Mouse (Mus musculus): ENCODE data around the gene Arid3b.

The Arid3b gene

DNA sequence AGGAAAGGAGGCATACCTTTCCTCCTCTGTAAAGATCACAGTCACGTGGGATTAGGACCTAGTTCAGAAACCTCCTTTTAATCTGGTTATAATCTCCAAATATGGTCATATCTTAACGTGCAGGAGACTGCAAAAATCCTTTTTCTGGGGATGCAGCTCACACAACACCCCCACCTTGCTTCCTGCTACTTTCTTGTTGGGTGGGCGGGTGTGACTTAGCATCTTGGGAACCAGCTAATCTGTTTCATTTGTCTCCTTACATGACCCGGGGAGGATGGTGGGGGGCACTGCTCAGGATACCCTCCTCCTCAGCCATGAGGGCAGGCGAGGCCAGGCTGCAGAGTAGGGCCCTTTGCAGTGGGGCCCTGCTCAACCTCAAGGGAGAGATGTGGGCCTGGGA, 61.6 kb downstream of the Arid3b start:
- no peak for DNase-seq

DNA sequence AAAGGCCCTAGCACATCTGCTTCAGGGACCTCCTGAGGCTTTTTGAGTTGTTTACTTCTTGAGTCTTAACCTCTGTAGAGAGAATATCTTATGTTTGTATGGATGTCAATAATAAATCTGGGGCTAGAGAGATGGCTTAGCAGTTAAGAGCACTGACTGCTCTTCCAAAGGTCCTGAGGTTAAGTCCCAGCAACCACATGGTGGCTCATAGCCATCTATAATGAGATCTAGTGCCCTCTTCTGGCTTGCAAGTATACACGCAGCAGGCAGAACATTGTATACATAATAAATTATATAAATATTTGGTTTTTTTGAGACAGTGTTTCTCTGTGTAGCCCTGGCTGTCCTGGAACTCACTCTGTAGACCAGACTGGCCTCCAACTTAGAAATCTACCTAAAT, 62.4 kb downstream of the Arid3b start:
- no peak for DNase-seq

DNA sequence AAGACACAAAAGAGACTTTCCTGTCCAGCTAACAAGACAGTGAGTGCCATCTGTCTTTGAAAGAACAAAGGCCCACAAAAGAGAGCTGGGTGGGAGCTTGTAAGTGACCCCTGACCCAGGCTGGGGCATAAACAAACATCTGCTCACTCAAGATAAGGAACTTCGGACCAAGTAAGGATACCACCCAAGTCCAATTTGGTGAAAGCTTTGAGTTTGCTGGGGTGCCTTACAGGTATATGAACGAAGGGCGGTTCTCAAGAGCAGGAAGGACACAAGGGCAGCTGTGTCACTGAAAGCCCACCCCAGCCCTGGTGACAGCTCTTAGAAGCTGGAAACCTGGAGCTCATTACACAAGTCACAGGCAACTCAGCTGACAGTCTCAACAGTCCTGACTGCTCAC, 62.8 kb downstream of the Arid3b start:
- no peak for DNase-seq

DNA sequence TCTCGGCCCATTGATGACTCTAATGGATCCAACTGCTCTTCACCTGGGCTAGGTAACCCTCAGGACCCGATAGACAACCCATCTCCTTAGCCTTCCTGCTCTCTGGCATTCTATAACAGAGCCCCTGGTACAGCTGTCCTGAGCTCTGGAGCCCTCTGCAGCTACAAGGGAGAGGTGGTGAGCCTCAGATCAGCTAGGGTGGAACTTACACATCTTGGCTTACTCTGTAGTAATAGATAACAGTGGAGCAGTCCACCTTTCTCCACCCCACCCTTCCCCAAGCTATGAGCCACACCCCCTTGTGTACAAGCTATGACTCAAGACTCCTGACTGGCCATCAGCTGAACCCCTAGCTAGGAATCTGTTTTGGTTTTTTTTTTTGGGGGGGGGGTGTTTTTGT, 65.8 kb downstream of the Arid3b start:
- DNase-seq = no peak

DNA sequence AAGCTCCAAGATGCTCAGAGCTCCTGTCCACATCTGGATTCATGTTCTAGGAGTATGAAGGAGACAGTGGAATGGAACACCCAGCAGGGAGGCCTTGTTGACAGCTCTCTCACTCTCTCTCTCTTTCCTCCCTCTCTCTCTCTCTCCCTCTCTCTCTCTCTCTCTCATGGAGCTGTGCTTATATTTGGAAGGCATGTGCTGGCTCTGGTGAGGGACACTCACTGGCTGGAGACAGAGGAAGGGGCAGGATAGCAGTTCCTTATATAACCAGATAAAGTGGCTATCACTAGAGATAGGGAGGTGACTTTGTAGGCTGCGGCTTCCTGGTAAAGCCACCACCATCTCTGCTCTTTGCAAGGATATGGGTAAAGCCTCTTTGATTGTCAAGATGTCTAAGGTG, 66.4 kb downstream of the Arid3b start:
- DNase-seq = no peak

DNA sequence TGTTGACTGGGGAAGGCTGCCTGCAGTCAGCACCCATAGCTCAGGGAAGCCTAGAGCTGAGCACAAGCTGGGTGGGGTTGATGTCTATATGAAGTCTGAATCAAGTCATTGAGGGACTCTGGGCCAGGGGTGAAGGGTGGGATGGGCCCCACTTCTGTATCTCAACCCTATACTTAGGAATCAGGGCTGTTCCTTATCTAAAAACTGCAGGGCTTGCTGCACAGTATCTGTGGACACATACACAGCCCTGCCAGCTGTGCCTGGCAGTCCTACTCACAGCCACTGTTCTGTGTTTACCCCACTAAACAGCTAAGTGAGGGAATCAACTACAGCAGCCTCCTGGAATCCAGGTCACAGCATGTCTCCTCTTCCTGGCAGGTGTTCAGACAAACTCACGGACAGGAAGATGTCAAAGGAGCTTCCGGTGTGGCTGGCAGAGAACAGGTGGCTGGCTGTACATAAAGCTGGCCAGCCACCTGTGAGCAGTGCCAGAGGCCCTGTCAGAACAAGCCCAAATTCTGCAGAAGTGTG, 67.0 kb downstream of the Arid3b start:
- no peak for DNase-seq

DNA sequence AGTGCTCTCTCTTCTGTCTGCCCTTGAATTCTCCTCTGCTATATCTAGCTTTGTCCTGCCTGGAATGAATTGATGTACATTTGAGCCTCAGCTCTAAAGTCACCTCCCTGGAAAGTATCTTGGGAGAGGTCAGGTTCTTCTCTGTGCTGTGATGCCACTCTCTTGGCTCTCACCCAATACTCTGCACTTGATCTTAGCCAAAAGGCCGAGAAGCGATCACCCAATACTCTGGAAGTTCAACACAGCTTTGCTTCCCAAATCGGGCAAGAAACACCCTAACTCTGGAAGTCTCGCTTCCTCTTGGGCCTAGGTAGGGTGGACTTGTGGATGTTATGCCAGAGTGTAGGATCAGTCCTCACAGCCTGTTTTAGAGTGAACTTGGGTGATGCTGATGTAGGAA, 69.4 kb downstream of the Arid3b start:
- no peak for DNase-seq

DNA sequence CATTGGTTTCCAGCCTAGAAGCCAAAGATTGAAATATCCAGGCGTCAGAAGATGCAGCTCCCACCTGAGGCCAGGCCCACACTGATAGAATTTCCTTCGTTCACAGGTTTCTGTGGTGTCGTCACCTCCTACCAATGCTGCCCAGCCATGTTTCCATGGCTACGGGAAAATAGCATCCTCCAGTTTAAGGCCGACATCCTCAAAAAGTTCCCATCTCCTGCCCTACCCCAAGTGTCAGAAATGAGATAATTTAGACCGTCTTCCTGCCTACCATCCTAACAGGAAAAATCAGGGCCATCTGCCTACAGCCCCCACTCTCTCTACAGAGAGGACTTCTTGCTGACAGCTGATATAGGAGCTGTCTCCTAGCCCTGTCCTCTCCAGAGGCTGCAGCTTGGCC, 70.2 kb downstream of the Arid3b start:
- no peak for DNase-seq

DNA sequence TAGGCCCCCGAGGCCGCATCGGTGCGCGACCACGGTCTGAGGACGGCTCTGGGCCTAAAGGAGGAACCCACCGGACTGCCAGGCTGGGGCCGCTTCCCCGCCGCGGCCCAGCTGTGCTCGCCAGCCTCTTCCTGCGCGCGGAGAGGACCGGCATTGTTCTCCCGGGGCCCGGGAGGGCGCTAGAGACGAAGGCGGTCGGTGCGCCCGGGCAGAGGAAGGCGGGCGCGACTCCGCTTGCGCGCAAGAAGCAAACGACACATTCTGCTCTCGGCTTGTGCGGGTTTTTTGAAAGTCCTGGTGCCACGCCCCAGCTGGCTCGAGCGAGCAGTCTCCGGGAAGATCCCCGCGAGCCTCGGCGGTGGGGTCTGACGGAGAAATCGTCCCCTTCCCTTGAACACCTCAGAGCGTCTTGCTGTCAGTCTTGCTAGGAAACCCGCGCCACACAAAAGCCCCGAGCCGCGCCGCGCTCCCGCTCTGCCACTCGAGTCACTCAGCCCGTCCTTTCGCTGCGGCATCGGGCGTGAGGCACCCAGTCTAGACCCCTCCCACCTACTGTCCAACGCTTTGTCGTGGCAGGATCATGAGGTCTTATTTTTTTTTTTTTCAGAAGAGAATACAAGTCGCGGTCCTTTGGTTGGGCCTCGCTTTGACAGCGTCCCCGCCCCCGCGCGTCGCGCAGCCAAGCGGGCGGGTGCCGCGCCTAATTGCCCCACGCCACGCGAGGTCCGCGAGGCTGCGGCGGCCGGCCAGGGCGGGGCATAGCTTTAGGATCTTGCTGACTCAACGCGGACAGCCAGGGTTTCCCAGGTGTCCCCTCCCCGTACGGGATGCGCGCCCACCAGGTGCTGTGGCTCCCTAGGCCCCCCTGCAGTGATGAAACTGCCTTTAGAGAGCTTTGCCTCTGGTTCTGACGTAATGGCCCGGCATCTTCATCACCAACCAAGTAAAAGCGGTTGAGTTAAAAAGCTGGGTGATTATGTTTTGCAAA, 70.9 kb downstream of the Arid3b start, which contains the start of gene Clk3:
Gene Clk3 (minus strand): TSS at position 497 of the 988 bp plus-strand sequence.
- DNase-seq = peak; percentile 86

DNA sequence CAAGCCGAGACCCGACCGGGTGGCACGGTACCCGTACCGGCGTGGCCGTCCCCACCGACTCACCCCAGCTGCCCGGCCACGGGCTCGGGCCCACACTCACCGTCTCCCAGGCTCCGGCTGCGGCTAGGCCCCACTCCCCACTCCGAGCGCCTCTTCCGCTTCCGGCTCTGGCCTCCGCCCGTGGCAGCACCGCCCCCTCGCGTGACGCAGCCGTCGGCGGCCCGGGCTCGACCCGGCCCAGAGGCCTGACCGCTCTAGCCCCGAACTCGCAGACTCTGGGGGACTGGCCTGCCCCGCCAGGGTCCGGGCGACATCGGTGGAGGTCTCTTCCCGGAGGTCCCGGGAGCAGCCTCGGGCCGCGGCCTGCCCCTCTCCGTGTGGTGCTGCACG, 71.6 kb downstream of the Arid3b start:
- peak; percentile 98 for DNase-seq

DNA sequence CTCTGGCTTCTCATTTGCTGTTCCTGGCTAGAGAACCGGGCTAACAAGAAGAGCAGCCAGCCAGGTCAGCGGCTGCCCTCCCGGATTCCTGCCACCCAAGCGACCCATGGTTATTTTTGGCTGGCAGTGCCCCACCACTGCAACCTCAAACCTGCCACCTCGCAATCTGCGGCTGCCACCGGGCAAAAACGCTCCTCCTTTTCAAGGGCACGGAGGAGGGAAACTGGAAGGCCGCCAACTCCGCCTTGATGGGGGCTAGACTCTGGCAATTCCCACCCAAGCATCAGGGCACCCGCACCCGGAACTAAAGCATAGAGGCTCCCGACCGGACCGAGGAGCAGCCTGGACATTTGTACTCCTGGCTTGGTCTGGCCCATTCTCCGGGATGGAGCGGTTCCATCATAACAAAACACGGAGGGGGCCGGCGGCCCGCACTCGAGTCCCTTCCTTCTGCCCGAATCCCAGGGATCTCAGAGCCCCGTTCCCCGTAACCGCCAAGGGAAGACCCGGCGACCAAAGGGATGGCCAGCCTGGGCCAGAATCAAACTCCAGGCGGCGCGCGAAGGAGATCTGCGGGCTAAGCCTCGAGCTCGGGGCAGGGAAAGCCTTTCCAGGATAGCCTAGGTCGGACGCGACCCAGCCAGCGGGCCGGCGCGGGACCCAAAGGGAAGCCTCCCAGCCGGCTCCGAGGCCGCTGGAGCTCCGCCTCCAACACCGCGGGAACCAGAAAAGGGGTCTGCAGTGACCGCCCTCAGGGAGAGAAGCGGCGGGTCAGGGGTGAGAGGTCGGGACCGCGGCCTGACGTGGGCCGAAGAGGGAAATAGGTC, 72.2 kb downstream of the Arid3b start:
- DNase-seq = peak; percentile 89

DNA sequence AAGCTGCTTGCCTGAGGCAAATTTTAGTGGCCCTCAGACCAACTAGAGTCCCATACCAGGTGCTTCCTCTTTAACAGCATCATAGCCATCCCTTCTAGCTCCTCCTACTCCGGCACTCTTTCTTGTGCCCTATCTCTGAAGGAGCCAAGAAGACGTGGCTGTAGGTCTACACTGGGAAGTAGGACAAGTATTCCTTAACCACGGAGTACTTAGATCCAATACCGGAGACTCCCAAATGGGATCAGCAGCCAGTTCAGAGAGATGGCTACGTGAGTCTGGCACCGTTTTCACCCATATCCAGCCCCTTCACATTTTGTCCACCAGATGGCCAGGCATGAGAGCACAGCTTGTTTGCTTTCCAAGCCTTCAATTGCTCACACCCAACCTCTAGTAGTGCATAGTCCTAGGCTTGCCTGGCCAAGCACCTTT, 74.0 kb downstream of the Arid3b start:
- peak; percentile 68 for DNase-seq

DNA sequence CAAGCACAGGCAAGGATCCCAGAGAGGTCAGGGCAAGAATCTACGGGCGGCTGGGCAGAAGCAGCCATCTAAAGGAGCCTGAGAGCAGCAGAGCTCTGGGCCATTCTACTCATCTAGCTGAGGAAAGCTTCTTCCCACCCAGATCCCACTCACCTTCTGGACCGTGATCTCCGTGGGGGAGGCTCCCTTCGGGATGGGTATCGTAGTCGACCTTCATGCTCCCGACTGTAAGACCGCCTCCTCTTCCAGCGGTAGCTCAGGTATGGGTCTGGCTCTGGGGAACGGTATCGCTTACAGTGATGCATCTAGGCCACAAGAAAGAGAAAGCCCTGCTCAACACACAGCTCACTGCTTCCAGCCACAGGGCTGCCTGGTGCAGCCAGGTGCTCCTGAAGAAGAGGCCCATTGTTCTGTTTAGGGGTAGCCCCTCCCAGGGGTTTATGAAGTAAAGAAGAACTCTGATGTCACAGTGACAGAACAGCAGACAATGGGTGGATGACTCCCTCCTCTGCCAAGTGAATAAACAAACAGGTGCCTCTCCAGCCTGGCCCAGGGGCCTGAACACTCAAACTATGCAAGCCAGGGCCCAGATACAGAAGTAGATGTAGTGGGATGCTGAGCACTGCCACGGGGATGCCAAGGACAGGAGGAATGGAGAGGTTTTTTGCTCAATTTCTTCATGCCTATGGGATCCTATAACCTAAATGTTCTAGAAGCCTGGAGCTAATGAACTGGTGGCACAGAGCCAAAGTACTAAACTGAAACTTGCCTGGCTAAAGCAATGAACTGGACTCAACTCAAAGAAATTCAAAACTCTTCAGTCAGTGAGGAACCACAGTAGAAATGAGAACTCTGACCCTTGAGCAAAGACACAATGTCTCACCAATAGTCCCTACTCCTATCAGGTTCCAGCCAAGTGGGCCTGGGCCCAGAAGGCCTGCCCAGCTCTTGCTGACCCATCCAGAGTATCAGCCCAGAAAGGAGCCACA, 74.7 kb downstream of the Arid3b start:
- DNase-seq = peak; percentile 30

DNA sequence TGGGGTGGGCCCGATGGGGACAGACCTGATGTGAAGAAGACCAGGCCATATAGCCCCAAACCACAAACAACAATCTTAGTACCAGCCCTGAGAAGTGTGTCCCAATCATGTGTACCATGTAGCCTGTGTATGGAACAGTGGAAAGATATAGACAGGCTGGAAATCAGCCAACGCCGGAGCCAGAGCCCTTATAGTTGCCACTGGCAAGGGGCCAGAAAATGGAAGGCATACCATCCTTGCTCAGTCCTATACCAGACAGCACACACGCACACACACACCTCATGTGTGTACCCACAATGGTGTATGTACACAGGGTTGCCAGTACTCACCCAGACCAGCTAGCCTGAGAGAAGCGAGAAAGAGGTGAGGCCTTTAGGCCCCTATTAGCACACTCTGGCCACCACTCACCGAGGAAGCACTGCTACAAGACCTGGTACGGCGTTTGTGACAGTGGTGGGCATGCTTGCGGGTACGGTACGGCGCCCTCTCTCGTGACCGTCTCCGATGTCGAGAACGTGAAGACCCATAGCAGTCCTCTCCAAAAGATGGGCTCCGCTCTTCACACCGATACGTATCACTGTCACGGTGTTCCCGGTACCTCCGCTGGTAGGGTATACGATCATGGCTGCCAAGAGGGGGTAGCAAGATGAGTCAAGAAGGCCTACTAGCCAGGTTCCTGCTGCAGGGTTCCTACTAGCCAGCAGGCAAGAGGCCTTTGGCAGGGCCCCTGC, 76.0 kb downstream of the Arid3b start:
- DNase-seq = no peak

DNA sequence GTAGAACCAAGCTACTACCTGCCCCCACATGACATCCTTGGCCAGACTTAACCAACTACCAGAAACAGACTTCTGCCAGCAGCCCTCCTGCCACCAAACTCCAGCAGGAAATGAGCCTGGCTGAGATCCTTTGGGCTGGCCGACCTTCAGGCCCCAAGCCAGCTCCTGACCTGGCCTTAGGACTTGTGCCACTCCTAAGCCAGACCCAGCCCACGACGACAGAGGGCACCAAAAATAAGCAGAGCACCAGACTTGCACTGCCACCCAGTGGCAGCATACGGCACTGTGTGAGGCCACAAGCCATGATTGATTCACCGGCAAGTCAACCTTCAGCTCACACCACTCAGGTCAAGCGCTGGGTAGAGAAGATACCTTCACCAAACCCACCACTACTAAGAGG, 77.3 kb downstream of the Arid3b start:
- peak; percentile 82 for DNase-seq

DNA sequence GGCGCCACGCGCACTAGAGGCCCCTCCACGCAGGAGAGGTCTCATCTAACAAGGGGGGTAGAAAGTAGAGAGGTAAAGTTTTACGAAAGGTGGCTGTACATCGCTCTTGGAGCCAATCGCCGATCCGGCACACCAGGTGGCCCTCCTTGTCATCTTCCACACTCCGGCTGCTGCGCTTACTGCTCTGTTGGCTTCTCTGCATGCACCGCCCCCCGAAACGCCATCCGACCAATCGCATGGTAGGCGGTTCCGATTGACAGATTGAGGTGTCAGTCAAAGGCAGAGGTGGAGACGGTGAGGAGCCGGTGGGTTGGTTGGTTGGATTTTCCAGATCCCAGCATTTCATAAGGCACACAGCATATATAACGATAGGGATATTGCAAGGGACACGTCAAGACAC, 78.1 kb downstream of the Arid3b start:
- no peak for DNase-seq

DNA sequence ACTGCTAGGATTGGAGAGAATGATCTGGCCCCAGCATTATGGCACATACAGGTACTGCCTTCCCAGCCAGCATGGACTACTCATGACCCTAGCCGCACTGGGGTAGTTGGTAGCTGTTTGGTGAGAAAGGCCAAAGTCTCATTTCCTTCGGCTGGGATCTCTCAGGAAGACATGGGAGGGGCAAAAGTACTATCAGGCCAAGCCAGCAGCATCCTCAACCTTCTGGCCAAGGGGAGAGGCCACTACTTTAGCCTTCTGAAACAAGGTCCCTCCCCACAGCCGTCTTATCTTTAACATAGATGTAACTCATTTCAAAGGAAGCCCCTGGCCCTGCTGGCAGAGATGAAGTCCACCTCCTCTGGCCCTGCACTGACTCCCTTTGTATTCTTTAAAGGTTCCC, 79.0 kb downstream of the Arid3b start:
- DNase-seq = no peak

DNA sequence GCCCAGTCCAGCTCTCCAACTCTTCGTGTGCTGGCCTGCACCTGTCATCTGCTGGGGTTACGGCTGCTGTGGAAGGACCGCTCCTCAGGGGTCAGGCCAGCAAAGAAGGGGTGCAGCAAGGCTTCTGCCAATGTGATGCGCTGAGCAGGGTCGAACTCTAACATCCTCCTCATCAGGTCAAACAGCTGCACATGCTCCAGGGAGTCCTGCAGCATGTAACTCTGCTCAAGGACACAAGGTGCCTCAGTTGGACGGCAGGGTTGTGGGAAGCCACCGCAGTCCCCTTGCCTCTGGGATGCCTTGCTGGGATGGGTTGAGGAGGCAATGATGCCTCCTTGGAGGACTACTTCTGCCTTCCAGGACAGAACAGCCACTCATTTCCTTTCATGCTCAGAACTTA, 85.7 kb downstream of the Arid3b start:
- DNase-seq = no peak

DNA sequence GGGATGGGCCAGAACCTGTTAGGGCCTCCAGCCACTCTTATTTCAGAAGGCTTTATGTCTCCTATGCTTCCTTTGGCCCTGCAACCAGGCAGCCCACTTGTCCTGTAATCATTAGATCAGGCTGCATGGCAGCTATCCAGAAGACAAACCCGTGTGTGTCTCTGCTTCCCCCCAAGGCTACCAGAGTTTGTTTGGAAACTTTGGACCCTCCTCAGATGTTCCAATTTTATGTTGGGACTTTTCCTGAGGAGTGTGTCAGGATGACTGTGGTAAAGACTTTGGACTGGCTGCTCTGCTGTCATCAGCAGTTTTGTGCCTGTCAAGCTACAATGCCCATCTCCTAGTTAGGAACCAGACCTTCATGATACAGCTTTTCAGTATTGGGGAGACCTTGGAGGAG, 87.8 kb downstream of the Arid3b start:
- DNase-seq = peak; percentile 62

DNA sequence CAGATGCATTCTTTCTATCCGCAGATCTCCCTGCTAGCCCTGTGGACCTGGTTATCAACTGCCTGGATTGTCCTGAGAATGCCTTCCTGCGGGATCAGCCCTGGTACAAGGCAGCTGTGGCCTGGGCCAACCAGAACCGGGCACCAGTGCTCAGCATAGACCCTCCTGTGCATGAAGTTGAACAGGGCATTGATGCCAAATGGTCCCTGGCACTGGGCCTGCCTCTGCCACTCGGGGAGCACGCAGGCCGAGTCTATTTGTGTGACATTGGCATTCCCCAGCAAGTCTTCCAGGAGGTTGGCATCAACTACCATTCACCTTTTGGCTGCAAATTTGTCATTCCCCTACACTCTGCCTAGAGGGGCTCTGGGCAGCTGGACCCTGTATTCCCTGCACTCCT, 88.5 kb downstream of the Arid3b start:
- DNase-seq = no peak

DNA sequence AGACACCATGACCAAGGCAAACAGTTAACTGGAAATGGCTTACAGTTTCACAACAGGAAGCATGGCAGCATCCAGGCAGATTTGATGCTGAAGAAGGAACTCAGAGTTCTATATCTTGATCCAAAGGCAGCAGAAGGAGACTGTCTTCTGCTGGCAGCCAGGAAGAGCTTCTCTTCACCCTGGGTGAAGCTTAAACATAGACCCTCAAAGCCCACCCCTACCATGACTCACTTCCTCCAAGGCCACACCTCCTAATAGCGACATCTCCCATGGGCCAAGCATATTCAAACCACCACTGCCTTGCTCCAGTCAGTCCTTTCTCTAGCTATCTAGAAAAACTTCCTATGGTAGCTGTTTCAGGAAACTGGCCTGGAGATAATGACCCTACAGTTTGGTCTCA, 89.5 kb downstream of the Arid3b start:
- DNase-seq = no peak
